Mouse (Mus musculus): ENCODE measurements around the gene Atp2a3.
A peak's percentile ranks its signal among the peaks of the same experiment; 100 is the strongest.

Gene Atp2a3

GRCm38 (mm10) chr11:73001029-73001428, 40.1 kb downstream of the Atp2a3 start:
- DNase-seq (ENCODE audit: extremely low read depth, low read depth) = peak; percentile 69

GRCm38 (mm10) chr11:73006377-73006776, 45.4 kb downstream of the Atp2a3 start:
- peak; percentile 43 for DNase-seq (ENCODE audit: extremely low read depth, low read depth)

GRCm38 (mm10) chr11:73007113-73007512, 46.1 kb downstream of the Atp2a3 start:
- no peak for DNase-seq (ENCODE audit: extremely low read depth, low read depth)

GRCm38 (mm10) chr11:73007698-73008481, 46.9 kb downstream of the Atp2a3 start:
- DNase-seq (ENCODE audit: extremely low read depth, low read depth) = no peak

GRCm38 (mm10) chr11:73008826-73009225, 47.9 kb downstream of the Atp2a3 start:
- DNase-seq (ENCODE audit: extremely low read depth, low read depth) = no peak

GRCm38 (mm10) chr11:73009531-73010274, 48.7 kb downstream of the Atp2a3 start:
- DNase-seq (ENCODE audit: extremely low read depth, low read depth) = no peak

- DNase-seq (ENCODE audit: extremely low read depth, low read depth) = no peak
Measured at GRCm38 (mm10) chr11:73013981-73014380, 53.0 kb downstream of the Atp2a3 start.

- no peak for DNase-seq (ENCODE audit: extremely low read depth, low read depth)
Measured at GRCm38 (mm10) chr11:73014831-73015344, 53.9 kb downstream of the Atp2a3 start.

GRCm38 (mm10) chr11:73015391-73016102, 54.6 kb downstream of the Atp2a3 start:
- DNase-seq (ENCODE audit: extremely low read depth, low read depth) = no peak

GRCm38 (mm10) chr11:73016103-73016420, 55.1 kb downstream of the Atp2a3 start:
- DNase-seq (ENCODE audit: extremely low read depth, low read depth) = no peak

GRCm38 (mm10) chr11:73018471-73019146, 57.6 kb downstream of the Atp2a3 start, which contains the start of gene Camkk1:
Gene Camkk1 (plus strand): TSS chr11:73019008.
- DNase-seq (ENCODE audit: extremely low read depth, low read depth) = peak; percentile 67

- no peak for DNase-seq (ENCODE audit: extremely low read depth, low read depth)
Measured at GRCm38 (mm10) chr11:73019147-73019795, 58.3 kb downstream of the Atp2a3 start.

- no peak for DNase-seq (ENCODE audit: extremely low read depth, low read depth)
Measured at GRCm38 (mm10) chr11:73020953-73021800, 60.2 kb downstream of the Atp2a3 start.

GRCm38 (mm10) chr11:73023099-73023498, 62.1 kb downstream of the Atp2a3 start:
- DNase-seq (ENCODE audit: extremely low read depth, low read depth) = no peak

- DNase-seq (ENCODE audit: extremely low read depth, low read depth) = no peak
Measured at GRCm38 (mm10) chr11:73023827-73024226, 62.9 kb downstream of the Atp2a3 start.

- DNase-seq (ENCODE audit: extremely low read depth, low read depth) = peak; percentile 89
Measured at GRCm38 (mm10) chr11:73024236-73024904, 63.4 kb downstream of the Atp2a3 start.

- DNase-seq (ENCODE audit: extremely low read depth, low read depth) = no peak
Measured at GRCm38 (mm10) chr11:73026961-73027360, 66.0 kb downstream of the Atp2a3 start.

GRCm38 (mm10) chr11:73030821-73031498, 70.0 kb downstream of the Atp2a3 start:
- DNase-seq (ENCODE audit: extremely low read depth, low read depth) = no peak

- DNase-seq (ENCODE audit: extremely low read depth, low read depth) = no peak
Measured at GRCm38 (mm10) chr11:73031536-73031935, 70.6 kb downstream of the Atp2a3 start.
